Mouse (Mus musculus) cerebellum, adult 2 months (tissue): ENCODE results near the gene Txndc9.

Experiments used
- CTCF ChIP-seq: fragments of 200-500 bp; IDR thresholded peaks from 2 replicates; pipeline ENCODE4 v1.5.1; 2011; ENCODE audit warnings: low read depth, mild to moderate bottlenecking, control low read depth, low read length, moderate library complexity, borderline replicate concordance; ENCODE audit not compliant: insufficient read depth
- POLR2A ChIP-seq: fragments of 200-500 bp; IDR thresholded peaks from 2 replicates; pipeline ENCODE4 v1.6.1; 2011; ENCODE audit warnings: low read length, control low read depth, borderline replicate concordance; ENCODE audit not compliant: insufficient read depth

GRCm38 (mm10) chr1:38031391-38031790 is 33.7 kb upstream of the Txndc9 start:
- no peak for TF ChIP-seq POLR2A
- TF ChIP-seq CTCF = no peak
